ENCODE assay signal across 31 mouse cellular contexts in the genomic region with DNA sequence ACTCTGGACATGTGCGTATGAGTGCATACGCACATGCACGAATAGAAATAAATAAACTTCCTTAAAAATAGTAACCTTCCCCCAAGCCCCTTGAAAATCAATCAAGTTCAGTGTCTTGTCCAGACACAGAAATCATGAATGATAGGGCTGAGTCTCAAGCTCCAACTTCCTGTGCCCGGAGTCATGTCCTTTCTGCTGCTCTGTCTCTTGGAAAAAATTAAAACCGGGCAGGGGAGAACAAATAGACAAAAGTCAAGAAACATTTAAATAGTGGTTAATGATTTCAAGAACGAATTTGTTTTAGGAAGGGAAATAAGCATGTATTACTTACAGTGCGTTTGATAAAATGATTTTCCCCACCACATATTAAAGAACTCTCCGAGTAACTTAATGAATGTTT. TPM values are rescaled to one million over a fixed set of nuclear protein-coding genes. Genes with fewer than 3 reads are reported as not detected.
DNase-seq lines count a peak whose midpoint lies in the region; ATAC-seq and TF ChIP-seq lines count a peak whose summit lies in the region.
"Had no signal": no experiment of that assay in that cellular context is flagged by ENCODE, and none has a peak within 500 bp of the region (broad histone marks: within the 10 kb centered on the region; RNA-seq: fewer than 3 reads in every experiment).

No protein-coding gene starts in this region.

- intact Hi-C loops in left cerebral cortex, postnatal 4 days (cut with DNase I) = no loop called here

- no peak for DNase-seq in liver
- no peak for DNase-seq in liver, postnatal 0 days
- DNase-seq in right cerebral cortex, adult 2 months (ENCODE audit: low spot score in 2 of 2) = no peak
- DNase-seq in left cerebral cortex, postnatal 4 days = no peak
- DNase-seq: adrenal gland, adult 8-10 months; adrenal gland, postnatal 25 days; cerebellum, adult 11-12 months; cerebellum, adult 8-10 months; cerebellum, postnatal 10 days; cerebellum, postnatal 36 days; embryo, embryonic 11 days; gastrocnemius, postnatal 25 days; heart, adult 18-20 months; heart, postnatal 10 days; heart, postnatal 36 days had no signal

- TF ChIP-seq CTCF in liver, postnatal 0 days (IDR thresholded peaks at IDR 0.05; ENCODE audit: low read depth) = no peak

- H3K27ac ChIP-seq in liver, embryonic 12.5 days = 0 out of 2 replicates have a peak overlapping the region, but pooled peaks have one; percentile 54
- H3K27ac ChIP-seq in liver, embryonic 15.5 days (replicated peaks) = peak overlapping the region; percentile 66
- H3K27ac ChIP-seq in liver, postnatal 0 days (ENCODE audit: low read depth) = peak overlapping the region; percentile 85
- H3K27ac ChIP-seq: embryonic facial prominence, embryonic 10.5 days; embryonic facial prominence, embryonic 13.5 days; forebrain, embryonic 12.5 days; forebrain, embryonic 15.5 days; heart, embryonic 15.5 days; hindbrain, embryonic 10.5 days; hindbrain, embryonic 13.5 days had no signal

- H3K4me2 ChIP-seq in liver, embryonic 12.5 days = no peak overlapping the region
- H3K4me2 ChIP-seq in liver, embryonic 15.5 days = peak overlapping the region; percentile 28
- peak overlapping the region; percentile 40 for H3K4me2 ChIP-seq in liver, postnatal 0 days (ENCODE audit: low read depth, low read length)
- H3K4me2 ChIP-seq: embryonic facial prominence, embryonic 13.5 days; forebrain, embryonic 12.5 days; forebrain, embryonic 15.5 days; heart, embryonic 12.5 days; heart, embryonic 15.5 days; hindbrain, embryonic 13.5 days had no signal

- H3K4me3 ChIP-seq in liver, embryonic 12.5 days = no peak overlapping the region
- no peak overlapping the region for H3K4me3 ChIP-seq in liver, embryonic 15.5 days (replicated peaks)
- no peak overlapping the region for H3K4me3 ChIP-seq in liver, postnatal 0 days (ENCODE audit: low read depth, low read length)
- H3K4me3 ChIP-seq: embryonic facial prominence, embryonic 10.5 days; embryonic facial prominence, embryonic 13.5 days; erythroblast, embryonic 14.5 days; forebrain, embryonic 12.5 days; forebrain, embryonic 15.5 days; heart, embryonic 12.5 days; heart, embryonic 15.5 days; hindbrain, embryonic 10.5 days; hindbrain, embryonic 13.5 days had no signal

- H3K4me1 ChIP-seq in liver, embryonic 12.5 days = peaks cover 5% of the 10 kb centered on the region
- H3K4me1 ChIP-seq in liver, embryonic 15.5 days (replicated peaks) = peaks cover 4% of the 10 kb centered on the region; the same call in 1 of the 2 replicates
- peaks cover 15% of the 10 kb centered on the region for H3K4me1 ChIP-seq in liver, postnatal 0 days (ENCODE audit: insufficient read depth)
- H3K4me1 ChIP-seq: heart, embryonic 12.5 days had no signal

- no peak overlapping the region for H3K9ac ChIP-seq in liver, embryonic 12.5 days
- no peak overlapping the region for H3K9ac ChIP-seq in liver, embryonic 15.5 days
- H3K9ac ChIP-seq in liver, postnatal 0 days (replicated peaks) = no peak overlapping the region; the same call in 1 of the 2 replicates
- H3K9ac ChIP-seq: embryonic facial prominence, embryonic 13.5 days; forebrain, embryonic 12.5 days; forebrain, embryonic 15.5 days; heart, embryonic 12.5 days; heart, embryonic 15.5 days; hindbrain, embryonic 13.5 days had no signal

- H3K27me3 ChIP-seq in liver, embryonic 12.5 days (replicated peaks) = no peaks in the 10 kb centered on the region
- no peaks in the 10 kb centered on the region for H3K27me3 ChIP-seq in liver, embryonic 15.5 days
- no peaks in the 10 kb centered on the region for H3K27me3 ChIP-seq in liver, postnatal 0 days (ENCODE audit: insufficient read depth, low read length)
- H3K27me3 ChIP-seq: embryonic facial prominence, embryonic 13.5 days; forebrain, embryonic 12.5 days; forebrain, embryonic 15.5 days; heart, embryonic 12.5 days; heart, embryonic 15.5 days; hindbrain, embryonic 13.5 days had no signal

- WGBS in liver, embryonic 12.5 days (ENCODE audit: insufficient replicate concordance) = 61% methylated on average over 8 of the region's 8 CpGs
- 55% methylated on average over 8 of the region's 8 CpGs for WGBS in liver, embryonic 15.5 days (ENCODE audit: insufficient replicate concordance)
- 52% methylated on average over 8 of the region's 8 CpGs for WGBS in liver, postnatal 0 days (ENCODE audit: insufficient replicate concordance)

- TF ChIP-seq EP300 in liver, postnatal 0 days (IDR thresholded peaks at IDR 0.05; ENCODE audit: low read depth) = no peak

- no peak for ATAC-seq in liver, embryonic 12.5 days
- peak; percentile 27; the same call in 1 of the 2 replicates for ATAC-seq in liver, embryonic 15.5 days (ENCODE audit: insufficient read depth)
- ATAC-seq in liver, postnatal 0 days = no peak
- ATAC-seq: CD4-positive, CD25-positive, alpha-beta regulatory T cell, adult 4 months; forebrain, embryonic 15.5 days had no signal

- no peaks in the 10 kb centered on the region for H3K36me3 ChIP-seq in liver, embryonic 12.5 days
- no peaks in the 10 kb centered on the region for H3K36me3 ChIP-seq in liver, embryonic 15.5 days (replicated peaks)
- no peaks in the 10 kb centered on the region for H3K36me3 ChIP-seq in liver, postnatal 0 days (replicated peaks; ENCODE audit: insufficient read depth, low read length)
- H3K36me3 ChIP-seq: embryonic facial prominence, embryonic 10.5 days; embryonic facial prominence, embryonic 13.5 days; forebrain, embryonic 12.5 days; forebrain, embryonic 15.5 days; heart, embryonic 12.5 days; heart, embryonic 15.5 days; hindbrain, embryonic 10.5 days; hindbrain, embryonic 13.5 days had no signal

- no peaks in the 10 kb centered on the region for H3K9me3 ChIP-seq in liver, embryonic 12.5 days (replicated peaks)
- H3K9me3 ChIP-seq in liver, embryonic 15.5 days (replicated peaks) = no peaks in the 10 kb centered on the region
- H3K9me3 ChIP-seq in liver, postnatal 0 days (ENCODE audit: low read length) = no peaks in the 10 kb centered on the region
- H3K9me3 ChIP-seq: embryonic facial prominence, embryonic 10.5 days; embryonic facial prominence, embryonic 13.5 days; forebrain, embryonic 12.5 days; forebrain, embryonic 15.5 days; heart, embryonic 12.5 days; heart, embryonic 15.5 days; hindbrain, embryonic 10.5 days; hindbrain, embryonic 13.5 days had no signal

RNA-seq across cellular contexts. Expression of gene Sdr42e1, which starts 3.5 kb away (rescaled TPM):
- polyA plus RNA-seq in liver, embryonic 12.5 days (2016; fragmentation: Nextera tagmentation; extraction: Ambion mirVana) = 0.91 and 1.4 TPM in 2 replicates
- polyA plus RNA-seq in liver, embryonic 15.5 days (2015; fragmentation: Nextera tagmentation; extraction: Ambion mirVana) = 2.0 and 3.4 TPM in 2 replicates
- 12.6 and 12.8 TPM in 2 replicates for polyA plus RNA-seq in liver, postnatal 0 days (2015; fragmentation: Nextera tagmentation; extraction: Ambion mirVana)
- 1 to 10 TPM; 3.1 to 3.5 TPM for total RNA-seq in left cerebral cortex, postnatal 4 days (2021)
- total RNA-seq: MEL had no signal
- polyA plus RNA-seq: C2C12; erythroblast, embryonic 14.5 days had no signal

RNA-seq across cellular contexts. Expression of gene Hsd17b2, which starts 24.7 kb away (rescaled TPM):
- 20.9 and 23.6 TPM in 2 replicates for polyA plus RNA-seq in liver, embryonic 12.5 days (2016; fragmentation: Nextera tagmentation; extraction: Ambion mirVana)
- 74.4 and 82.5 TPM in 2 replicates for polyA plus RNA-seq in liver, embryonic 15.5 days (2015; fragmentation: Nextera tagmentation; extraction: Ambion mirVana)
- polyA plus RNA-seq in liver, postnatal 0 days (2015; fragmentation: Nextera tagmentation; extraction: Ambion mirVana) = 189 and 204 TPM in 2 replicates
- total RNA-seq in left cerebral cortex, postnatal 4 days (2021) = not detected
- total RNA-seq: adrenal gland, adult 8-10 months; adrenal gland, postnatal 25 days; gastrocnemius, adult 8-10 months; gastrocnemius, postnatal 25 days; heart, adult 18-20 months; heart, postnatal 10 days; heart, postnatal 36 days; MEL had no signal
- polyA plus RNA-seq: brain, embryonic 14.5 days; C2C12; embryonic facial prominence, embryonic 10.5 days; erythroblast, embryonic 14.5 days; forebrain, embryonic 12.5 days; forebrain, embryonic 15.5 days; heart, embryonic 15.5 days; hindbrain, embryonic 10.5 days; hindbrain, embryonic 13.5 days had no signal
